Mouse (Mus musculus) forebrain, embryonic 14.5 days (tissue): ENCODE data around the gene Ttc29. TPM values are rescaled to one million over a fixed set of nuclear protein-coding genes. Genes with fewer than 3 reads are reported as not detected.

ENCODE experiments used
- ATAC-seq: fragments of 200-750 bp; cut with Nextera tagmentation; 2 replicates; pipeline ENCODE4 v1.8.0; 2017; ENCODE audit warnings: mild to moderate bottlenecking, moderate library complexity
- DNase-seq: peaks from one replicate; pipeline ENCODE4 v3.0.0-alpha.2; 2015; ENCODE audit warnings: low spot score
- H3K27ac ChIP-seq: fragments of 300-500 bp; sonication (generic); 2 replicates; pipeline ENCODE4 v1.5.1; 2014; ENCODE audit warnings: low read depth, mild to moderate bottlenecking, control low read depth, low read length, moderate library complexity
- H3K27me3 ChIP-seq: fragments of 300-500 bp; sonication (generic); replicated peaks from 2 replicates; pipeline ENCODE4 v1.6.1; 2014; ENCODE audit warnings: low read length, control low read depth, mixed read lengths; ENCODE audit not compliant: control insufficient read depth, insufficient read depth
- H3K36me3 ChIP-seq: fragments of 300-500 bp; sonication (generic); 2 replicates; pipeline ENCODE4 v1.6.1; 2014; ENCODE audit warnings: low read length, control low read depth; ENCODE audit not compliant: control insufficient read depth, insufficient read depth
- H3K4me1 ChIP-seq: fragments of 300-500 bp; sonication (generic); 2 replicates; pipeline ENCODE4 v1.6.1; 2014; ENCODE audit warnings: antibody characterized with exemption, low read length, control low read depth; ENCODE audit not compliant: control insufficient read depth, insufficient read depth
- H3K4me2 ChIP-seq: fragments of 300-500 bp; sonication (generic); 2 replicates; pipeline ENCODE4 v1.6.1; 2014; ENCODE audit warnings: mild to moderate bottlenecking, control low read depth, low read length
- H3K4me3 ChIP-seq: fragments of 300-500 bp; sonication (generic); 2 replicates; pipeline ENCODE4 v1.5.1; 2014; ENCODE audit warnings: low read depth, low read length, control low read depth
- H3K9ac ChIP-seq: fragments of 300-500 bp; sonication (generic); 2 replicates; pipeline ENCODE4 v1.6.1; 2014; ENCODE audit warnings: mild to moderate bottlenecking, low read length, control low read depth, moderate library complexity
- H3K9me3 ChIP-seq: fragments of 300-500 bp; sonication (generic); replicated peaks from 2 replicates; pipeline ENCODE4 v1.6.1; 2016; ENCODE audit warnings: low read length, control low read depth, mixed read lengths; ENCODE audit not compliant: control insufficient read depth
- WGBS: fragments of 180-500 bp; shearing (Covaris S2); extraction: QIAGEN DNeasy Blood & Tissue Kit; methylation state at CpG from one replicate; pipeline ENCODE4 v1.1.7; 2014; 5-methylcytosine and 5-hydroxymethylcytosine counted together
- polyA plus RNA-seq: library from polyadenylated mRNA; unstranded; fragments of >200 nt; fragmentation: Nextera tagmentation; extraction: Ambion mirVana; gene quantifications from 2 replicates; pipeline ENCODE4 v1.2.1, GENCODE M21; 2014

The Ttc29 gene
- polyA plus RNA-seq, 1 experiment from 2014 or later: 0.41 TPM

DNA sequence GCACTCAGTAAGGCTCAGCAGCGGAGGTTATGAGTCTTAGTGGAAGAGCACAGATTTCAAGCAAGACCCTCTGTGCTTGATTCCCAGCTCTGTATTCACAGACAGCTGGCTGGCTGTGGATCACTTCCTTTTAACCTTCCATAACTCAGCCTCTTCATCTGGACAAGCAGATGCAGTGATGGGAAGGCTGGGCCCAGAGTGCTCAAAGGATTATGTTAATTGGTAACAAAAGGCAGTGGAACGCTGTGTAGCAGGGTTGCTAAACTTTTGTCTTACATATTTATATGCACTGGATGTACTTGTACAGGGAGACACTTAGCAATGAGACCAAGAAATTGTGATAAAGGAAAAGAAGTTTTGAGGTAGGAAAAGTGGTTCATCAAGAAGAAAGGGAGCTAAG is 17.6 kb downstream of the Ttc29 start:
- Histone ChIP-seq H3K9ac (no peak overlapping the region), H3K36me3 (no peaks in the 10 kb centered on the region), H3K27me3 (no peaks in the 10 kb centered on the region; the same call in 1 of the 2 replicates), H3K4me3 (no peak overlapping the region), H3K9me3 (no peaks in the 10 kb centered on the region), H3K4me1 (no peaks in the 10 kb centered on the region), H3K4me2 (no peak overlapping the region), H3K27ac (no peak overlapping the region)
- DNase-seq (no peak), ATAC-seq (no peak)
- 49% methylated on average over 2 of the region's 2 CpGs for WGBS

DNA sequence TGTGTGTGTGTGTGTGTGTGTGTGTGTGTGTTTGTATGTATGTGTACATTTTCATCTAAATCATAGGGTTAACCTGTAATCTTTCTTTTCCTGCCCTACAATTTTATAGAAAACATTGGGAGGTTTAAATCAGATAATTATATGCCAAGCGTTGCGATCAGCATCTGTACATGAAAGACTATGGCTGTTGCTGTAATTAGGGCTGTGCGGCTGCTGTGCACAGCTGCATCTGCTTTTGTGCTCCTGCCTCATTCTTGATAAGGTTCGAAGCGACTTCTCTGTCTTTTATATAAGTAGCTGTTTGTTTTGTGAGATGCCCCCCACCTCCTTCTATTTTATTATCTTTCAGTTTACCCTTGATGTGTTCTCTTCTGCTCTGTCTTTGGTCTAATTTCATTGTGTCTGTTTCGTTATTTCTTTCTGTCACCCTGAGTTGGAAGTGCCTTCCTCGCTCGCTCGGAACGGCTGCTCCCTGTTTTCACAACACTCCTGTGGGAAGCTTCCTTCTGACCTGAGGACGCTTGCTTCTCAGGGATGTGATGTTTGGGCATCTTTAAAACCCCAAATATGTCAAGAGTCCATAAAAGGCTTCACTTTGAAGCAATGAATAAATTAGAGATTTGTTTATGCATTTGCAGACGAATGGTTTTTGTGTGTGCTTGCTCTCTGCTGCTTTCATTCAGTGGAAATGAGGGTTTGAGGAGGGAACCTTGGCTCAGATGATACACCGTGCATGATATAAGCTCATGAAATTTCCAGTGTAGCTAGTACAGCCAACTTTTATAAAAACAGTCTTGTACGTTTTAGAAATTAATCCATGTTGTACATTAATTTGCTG is 20.0 kb downstream of the Ttc29 start:
- peak overlapping the region; percentile 25 for H3K4me2 ChIP-seq
- no peaks in the 10 kb centered on the region for H3K9me3 ChIP-seq
- 27% methylated on average over 14 of the region's 14 CpGs for WGBS
- no peak overlapping the region for H3K9ac ChIP-seq
- H3K4me3 ChIP-seq: no peak overlapping the region
- H3K27ac ChIP-seq: no peak overlapping the region
- peak; percentile 67 for DNase-seq
- no peaks in the 10 kb centered on the region for H3K36me3 ChIP-seq
- peak; percentile 67; the same call in 1 of the 2 replicates for ATAC-seq
- no peaks in the 10 kb centered on the region; the same call in 1 of the 2 replicates for H3K27me3 ChIP-seq
- H3K4me1 ChIP-seq: no peaks in the 10 kb centered on the region

DNA sequence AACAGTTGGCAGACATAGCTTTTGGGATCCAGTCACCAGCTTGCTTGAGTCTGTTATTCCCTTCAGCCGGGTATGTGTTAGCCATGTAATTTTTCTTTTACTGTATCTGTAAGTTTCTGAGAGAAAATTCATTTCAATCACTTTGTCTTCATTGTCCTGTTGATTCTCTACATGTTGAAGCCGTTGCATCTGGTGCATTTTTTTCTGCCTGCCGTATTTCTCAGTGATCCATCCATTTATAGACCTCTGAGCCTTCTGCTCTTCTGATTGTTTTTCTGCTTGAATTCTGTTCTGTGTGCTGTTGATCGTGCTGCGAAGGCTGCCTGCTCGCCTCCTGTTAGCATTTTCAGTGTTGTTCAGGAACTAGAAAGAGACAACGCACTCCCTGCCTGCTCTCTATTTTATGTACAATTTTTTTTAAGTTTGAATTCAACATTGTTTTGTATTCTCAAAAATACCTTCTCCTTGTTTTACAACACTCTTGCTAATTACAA is 20.7 kb downstream of the Ttc29 start:
- Histone ChIP-seq H3K9ac (no peak overlapping the region), H3K9me3 (no peaks in the 10 kb centered on the region), H3K36me3 (no peaks in the 10 kb centered on the region), H3K4me1 (no peaks in the 10 kb centered on the region), H3K27ac (no peak overlapping the region), H3K4me2 (no peak overlapping the region), H3K27me3 (no peaks in the 10 kb centered on the region; the same call in 1 of the 2 replicates), H3K4me3 (no peak overlapping the region)
- WGBS: 70% methylated on average over 7 of the region's 7 CpGs
- ATAC-seq: no peak
- DNase-seq: peak; percentile 19

DNA sequence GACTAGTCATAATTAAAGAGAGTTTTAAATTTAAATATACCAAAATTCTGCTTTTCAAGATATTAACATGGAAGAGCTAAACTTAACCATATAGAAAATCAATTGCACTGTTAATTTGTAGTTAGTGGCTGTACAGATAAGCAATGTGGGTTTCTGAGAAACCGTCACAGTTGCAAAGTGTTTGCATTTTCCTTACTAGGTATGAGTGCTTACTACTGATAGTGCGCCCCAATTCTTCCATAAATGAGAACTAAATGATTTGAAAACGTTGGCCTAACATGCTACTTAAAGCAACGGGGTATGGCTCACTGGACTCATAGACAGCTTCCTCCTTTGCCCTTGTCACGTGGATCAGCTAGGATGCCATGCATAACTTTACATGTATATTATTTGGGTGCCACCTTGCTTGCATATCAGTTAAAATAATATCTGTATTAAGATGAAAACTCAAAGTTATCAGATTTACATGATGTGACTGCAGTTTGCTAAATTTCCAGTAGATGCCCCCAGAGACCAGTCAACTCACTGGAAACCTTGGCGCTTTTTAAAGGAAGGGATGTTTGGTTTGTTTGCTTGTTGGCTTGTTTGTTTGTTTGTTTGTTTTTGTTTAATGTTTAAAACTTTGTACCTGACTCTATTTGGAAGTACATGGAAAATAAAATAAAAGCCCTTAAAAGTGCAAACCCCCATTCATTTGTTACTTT is 25.0 kb downstream of the Ttc29 start:
- DNase-seq: peak; percentile 60
- Histone ChIP-seq H3K4me1 (no peaks in the 10 kb centered on the region), H3K36me3 (no peaks in the 10 kb centered on the region), H3K9me3 (no peaks in the 10 kb centered on the region), H3K4me2 (no peak overlapping the region), H3K4me3 (no peak overlapping the region), H3K27me3 (no peaks in the 10 kb centered on the region), H3K9ac (no peak overlapping the region), H3K27ac (no peak overlapping the region)
- 63% methylated on average over 6 of the region's 6 CpGs for WGBS
- ATAC-seq: 0 out of 2 replicates have a peak, but pooled peaks have one; percentile 29

DNA sequence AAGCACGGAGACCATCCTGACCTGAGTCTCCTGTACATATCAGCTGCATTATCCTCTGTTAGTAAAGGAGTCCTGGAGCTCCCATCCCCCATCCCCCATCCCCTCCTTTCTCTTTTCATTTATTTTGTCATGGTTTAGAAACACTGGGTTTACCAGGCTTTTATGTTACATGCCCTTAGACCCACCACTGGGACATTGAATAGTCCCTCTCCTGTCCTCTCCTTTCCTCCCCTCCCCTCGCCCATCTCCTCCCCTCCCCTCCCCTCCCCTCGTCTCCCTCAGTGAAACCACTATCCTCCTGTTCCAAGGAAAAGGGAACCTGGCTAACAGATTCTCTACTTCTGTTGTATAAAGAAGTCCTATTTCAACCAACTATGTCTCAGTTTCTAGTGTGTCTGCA is 38.0 kb downstream of the Ttc29 start:
- ATAC-seq (no peak), DNase-seq (no peak)
- H3K27ac ChIP-seq: no peak overlapping the region
- no peak overlapping the region for H3K9ac ChIP-seq
- H3K4me1 ChIP-seq: no peaks in the 10 kb centered on the region
- 23% methylated on average over 3 of the region's 3 CpGs for WGBS
- H3K4me2 ChIP-seq: no peak overlapping the region
- H3K36me3 ChIP-seq: no peaks in the 10 kb centered on the region
- no peaks in the 10 kb centered on the region for H3K27me3 ChIP-seq
- no peaks in the 10 kb centered on the region for H3K9me3 ChIP-seq
- H3K4me3 ChIP-seq: no peak overlapping the region

DNA sequence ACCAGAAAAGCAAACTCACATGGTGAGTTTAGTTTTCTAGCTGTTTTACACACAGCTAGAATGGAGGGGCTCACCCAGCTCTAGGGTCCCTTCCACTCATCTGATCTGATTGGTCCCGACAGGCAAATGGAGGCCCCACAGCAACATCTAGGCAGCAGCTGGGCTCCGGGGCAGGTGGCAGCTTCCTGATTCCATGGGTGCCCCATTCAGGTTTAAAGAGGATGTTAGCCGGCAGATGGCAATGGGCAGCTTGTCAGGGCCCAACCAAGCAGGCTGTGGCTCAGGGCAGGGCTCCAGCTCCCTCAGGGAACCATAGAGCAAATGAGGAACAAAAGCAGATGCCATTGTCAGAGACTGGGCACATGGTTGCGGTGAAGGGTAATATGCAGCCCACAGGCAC is 41.3 kb downstream of the Ttc29 start:
- Histone ChIP-seq H3K36me3 (no peaks in the 10 kb centered on the region), H3K27ac (no peak overlapping the region; the same call in 1 of the 2 replicates), H3K9ac (no peak overlapping the region), H3K27me3 (no peaks in the 10 kb centered on the region), H3K4me1 (no peaks in the 10 kb centered on the region), H3K9me3 (no peaks in the 10 kb centered on the region), H3K4me3 (no peak overlapping the region), H3K4me2 (no peak overlapping the region)
- DNase-seq (peak; percentile 30), ATAC-seq (peak; percentile 32; the same call in 1 of the 2 replicates)
- 80% methylated on average over 4 of the region's 4 CpGs for WGBS

DNA sequence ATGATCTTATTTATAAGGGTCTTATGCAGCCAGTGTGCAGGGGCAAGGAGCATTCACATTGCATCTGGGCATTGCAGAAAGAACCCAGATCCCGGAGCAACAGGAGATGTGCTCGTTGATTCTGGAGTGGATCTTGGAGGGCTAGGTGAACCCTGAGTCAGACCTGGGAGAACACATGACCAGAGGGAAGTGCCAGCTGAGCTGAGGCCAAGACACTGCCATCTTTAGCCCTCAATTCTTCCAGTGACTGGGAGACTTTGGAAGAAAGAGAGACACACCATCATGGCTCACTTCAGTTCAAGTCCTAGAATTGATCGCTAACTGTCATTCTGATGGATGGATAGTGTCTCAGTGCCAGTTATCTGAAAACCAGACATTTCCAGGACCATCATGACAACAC is 41.9 kb downstream of the Ttc29 start:
- H3K27ac ChIP-seq: no peak overlapping the region
- ATAC-seq (no peak), DNase-seq (no peak)
- no peak overlapping the region for H3K4me2 ChIP-seq
- no peak overlapping the region for H3K4me3 ChIP-seq
- no peaks in the 10 kb centered on the region for H3K9me3 ChIP-seq
- H3K4me1 ChIP-seq: no peaks in the 10 kb centered on the region
- no peaks in the 10 kb centered on the region for H3K36me3 ChIP-seq
- H3K9ac ChIP-seq: no peak overlapping the region
- no peaks in the 10 kb centered on the region for H3K27me3 ChIP-seq
- 91% methylated on average over 3 of the region's 3 CpGs for WGBS

DNA sequence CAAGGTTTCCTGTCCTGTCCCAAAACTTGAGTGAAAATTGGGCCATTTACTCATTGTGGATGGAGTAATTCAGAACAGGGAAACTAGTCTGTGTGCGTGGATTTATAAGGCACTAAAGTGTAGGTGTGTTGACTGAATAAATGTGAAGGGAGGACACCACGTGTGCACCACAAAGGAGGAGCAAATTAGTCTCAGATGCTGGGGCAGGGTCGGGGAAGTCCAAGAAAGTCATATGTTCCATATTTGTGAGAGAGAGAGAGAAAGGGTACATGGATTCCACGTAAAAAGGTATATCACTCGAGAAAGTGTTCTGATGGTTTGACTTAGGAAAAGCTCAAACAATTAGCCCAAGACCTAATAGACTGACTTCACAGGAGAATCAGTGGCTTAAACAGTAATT is 52.4 kb downstream of the Ttc29 start:
- Histone ChIP-seq H3K9ac (no peak overlapping the region), H3K4me2 (no peak overlapping the region), H3K4me1 (0 out of 2 replicates have a peak, but pooled peaks cover 2% of the 10 kb centered on the region), H3K9me3 (no peaks in the 10 kb centered on the region), H3K27me3 (no peaks in the 10 kb centered on the region), H3K27ac (no peak overlapping the region), H3K36me3 (no peaks in the 10 kb centered on the region), H3K4me3 (no peak overlapping the region)
- no peak for ATAC-seq
- 84% methylated on average over 5 of the region's 5 CpGs for WGBS
- no peak for DNase-seq

DNA sequence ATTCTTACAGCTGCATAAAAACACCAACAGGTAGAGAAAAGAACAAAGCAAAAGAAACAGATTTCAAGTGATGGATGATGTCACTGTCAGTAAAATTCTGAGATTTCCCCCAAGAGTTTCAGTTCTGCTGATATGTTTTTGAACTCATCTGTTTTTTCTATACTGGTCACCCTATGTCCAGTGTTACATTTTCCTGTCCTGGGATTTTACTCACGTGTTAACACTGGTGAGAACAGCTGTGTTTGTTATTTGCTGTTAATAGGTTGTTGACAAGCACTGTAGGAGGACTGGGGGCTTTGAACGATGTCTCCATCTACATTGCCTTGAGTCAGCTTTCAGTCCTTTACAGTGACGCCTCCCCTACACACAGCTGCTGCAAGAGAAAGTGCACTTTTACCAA is 53.1 kb downstream of the Ttc29 start:
- no peak for DNase-seq
- Histone ChIP-seq H3K4me3 (no peak overlapping the region), H3K27me3 (no peaks in the 10 kb centered on the region), H3K36me3 (no peaks in the 10 kb centered on the region), H3K4me2 (no peak overlapping the region), H3K27ac (no peak overlapping the region), H3K9ac (no peak overlapping the region), H3K9me3 (no peaks in the 10 kb centered on the region), H3K4me1 (0 out of 2 replicates have a peak, but pooled peaks cover 3% of the 10 kb centered on the region)
- ATAC-seq: no peak
- WGBS: 45% methylated on average over 3 of the region's 3 CpGs
